37 mouse cellular contexts compared by ENCODE assay signal in the genomic region with DNA sequence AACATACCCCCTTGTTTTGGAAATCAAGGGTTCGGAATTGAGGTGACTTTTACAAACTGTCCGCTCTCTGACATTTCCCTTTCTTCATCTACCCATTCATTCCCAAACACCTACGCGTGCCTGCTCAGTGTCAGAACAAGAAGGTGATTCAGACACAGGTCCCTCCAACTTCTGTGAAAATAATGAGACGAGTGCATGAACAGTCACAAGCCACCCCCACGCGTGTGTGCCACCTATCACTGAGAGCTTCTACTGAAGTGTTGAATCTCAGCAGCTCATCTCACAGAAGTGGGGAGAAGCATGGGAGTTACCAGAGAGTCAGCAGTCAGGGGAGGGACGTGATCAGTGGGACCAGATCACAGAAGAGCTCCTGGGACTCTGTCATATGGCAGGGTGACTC. TPM values are rescaled to one million over a fixed set of nuclear protein-coding genes. Genes with fewer than 3 reads are reported as not detected.
DNase-seq lines count a peak whose midpoint lies in the region; ATAC-seq lines count a peak whose summit lies in the region.
"Had no signal": no experiment of that assay in that cellular context is flagged by ENCODE, and none has a peak within 500 bp of the region (broad histone marks: within the 10 kb centered on the region; RNA-seq: fewer than 3 reads in every experiment).

No protein-coding gene starts in this region.

- H3K27ac ChIP-seq in liver, embryonic 11.5 days (ENCODE audit: low read depth, low read length), result no peak overlapping the region
- H3K27ac ChIP-seq: embryonic facial prominence, embryonic 10.5 days; embryonic facial prominence, embryonic 13.5 days; forebrain, embryonic 12.5 days; forebrain, embryonic 15.5 days; hindbrain, embryonic 12.5 days; hindbrain, embryonic 15.5 days had no signal

- 84% methylated on average over 8 of the region's 8 CpGs for WGBS in liver, embryonic 11.5 days

- no peak overlapping the region for H3K4me2 ChIP-seq in liver, embryonic 11.5 days
- H3K4me2 ChIP-seq: embryonic facial prominence, embryonic 13.5 days; forebrain, embryonic 12.5 days; forebrain, embryonic 15.5 days; heart, embryonic 11.5 days; hindbrain, embryonic 12.5 days; hindbrain, embryonic 15.5 days had no signal

- no peak overlapping the region for H3K9ac ChIP-seq in liver, embryonic 11.5 days (ENCODE audit: low read depth, low read length)
- H3K9ac ChIP-seq: embryonic facial prominence, embryonic 13.5 days; forebrain, embryonic 12.5 days; forebrain, embryonic 15.5 days; hindbrain, embryonic 12.5 days; hindbrain, embryonic 15.5 days had no signal

- peak; percentile 47 to 56 for DNase-seq in frontal cortex, postnatal 36 days (ENCODE audit: low spot score in 2 of 2)
- no peak for DNase-seq in frontal cortex, postnatal 25 days (ENCODE audit: low spot score in 2 of 2)
- peak; percentile 47 to 55 for DNase-seq in left cerebral cortex, adult 18-20 months (ENCODE audit: low spot score in 2 of 2)
- DNase-seq in left cerebral cortex, postnatal 4 days, result no peak
- DNase-seq in right cerebral cortex, postnatal 36 days (ENCODE audit: low spot score in 2 of 2), result peak; percentile 60 to 63
- no peak for DNase-seq in right cerebral cortex, postnatal 10 days (ENCODE audit: low spot score in 2 of 2)
- peak; percentile 50 for DNase-seq in left cerebral cortex, adult 9 months (ENCODE audit: low spot score in 2 of 2)
- no peak for DNase-seq in liver, embryonic 11.5 days (ENCODE audit: low spot score)
- DNase-seq: adrenal gland, adult 2 months; adrenal gland, postnatal 14 days; cerebellum, adult 11-12 months; cerebellum, adult 8-10 months; cerebellum, postnatal 10 days; cerebellum, postnatal 36 days; embryo, embryonic 11 days; gastrocnemius, postnatal 25 days had no signal

- H3K9me3 ChIP-seq in liver, embryonic 11.5 days (ENCODE audit: control insufficient read depth, low read length), result no peaks in the 10 kb centered on the region
- H3K9me3 ChIP-seq: embryonic facial prominence, embryonic 10.5 days; embryonic facial prominence, embryonic 13.5 days; forebrain, embryonic 12.5 days; forebrain, embryonic 15.5 days; hindbrain, embryonic 12.5 days; hindbrain, embryonic 15.5 days had no signal

- ATAC-seq in liver, embryonic 11.5 days (replicated peaks; ENCODE audit: low FRiP score), result no peak
- ATAC-seq: CD4-positive, CD25-positive, alpha-beta regulatory T cell, adult 4 months; forebrain, embryonic 15.5 days had no signal

- no peaks in the 10 kb centered on the region for H3K4me1 ChIP-seq in liver, embryonic 11.5 days (replicated peaks; ENCODE audit: control insufficient read depth, insufficient read depth, low read length)

- intact Hi-C loops in left cerebral cortex, postnatal 4 days (cut with DNase I), result no loop called here

- H3K4me3 ChIP-seq in liver, embryonic 11.5 days (ENCODE audit: low read depth, low read length), result no peak overlapping the region
- H3K4me3 ChIP-seq: embryonic facial prominence, embryonic 10.5 days; embryonic facial prominence, embryonic 13.5 days; erythroblast, embryonic 14.5 days; forebrain, embryonic 12.5 days; forebrain, embryonic 15.5 days; hindbrain, embryonic 12.5 days; hindbrain, embryonic 15.5 days had no signal

- H3K27me3 ChIP-seq in liver, embryonic 11.5 days (replicated peaks; ENCODE audit: control insufficient read depth, insufficient read depth, low read length), result no peaks in the 10 kb centered on the region
- H3K27me3 ChIP-seq: embryonic facial prominence, embryonic 13.5 days; forebrain, embryonic 12.5 days; forebrain, embryonic 15.5 days; hindbrain, embryonic 12.5 days; hindbrain, embryonic 15.5 days had no signal

- no peaks in the 10 kb centered on the region for H3K36me3 ChIP-seq in liver, embryonic 11.5 days (ENCODE audit: control insufficient read depth, insufficient read depth, low read length)
- H3K36me3 ChIP-seq: embryonic facial prominence, embryonic 10.5 days; embryonic facial prominence, embryonic 13.5 days; forebrain, embryonic 12.5 days; forebrain, embryonic 15.5 days; hindbrain, embryonic 12.5 days; hindbrain, embryonic 15.5 days had no signal

RNA-seq across cellular contexts. Expression of gene AL607142.1, which starts 12.5 kb away (rescaled TPM):
- not detected for total RNA-seq in left cerebral cortex, adult 18-20 months (2021)
- not detected for total RNA-seq in left cerebral cortex, postnatal 4 days (2021)
- not detected in 2 replicates for polyA plus RNA-seq in liver, embryonic 11.5 days (2014; fragmentation: Nextera tagmentation; extraction: Ambion mirVana)
- total RNA-seq: adrenal gland, adult 2 months; adrenal gland, postnatal 14 days; adrenal gland, postnatal 4 days; gastrocnemius, adult 8-10 months; gastrocnemius, postnatal 25 days; heart, adult 8-10 months; heart, postnatal 25 days; hematopoietic stem cell, adult 5-6 weeks; MEL had no signal
- polyA plus RNA-seq: adrenal gland, adult 2 months; brain, embryonic 14.5 days; C2C12; CD4-positive, CD25-positive, alpha-beta regulatory T cell, adult 4 months; cortical plate, adult 2 months; embryonic facial prominence, embryonic 10.5 days; embryonic facial prominence, embryonic 13.5 days; erythroblast, embryonic 14.5 days; forebrain, embryonic 12.5 days; forebrain, embryonic 15.5 days; gonadal fat pad, adult 2 months; heart, embryonic 11.5 days; heart, embryonic 14.5 days; heart, postnatal 0 days; hindbrain, embryonic 12.5 days; hindbrain, embryonic 15.5 days had no signal

Comparison
In these comparisons a context has a peak if more than half of its experiments do, and no peak if none do; other contexts are left out.
1. DNase-seq: peak in frontal cortex, postnatal 36 days (2 of 2), left cerebral cortex, adult 18-20 months (2 of 2), right cerebral cortex, postnatal 36 days (2 of 2) and left cerebral cortex, adult 9 months (2 of 2); none in frontal cortex, postnatal 25 days (0 of 2), left cerebral cortex, postnatal 4 days (single experiment), right cerebral cortex, postnatal 10 days (0 of 2) and liver, embryonic 11.5 days (single experiment).